Mouse (Mus musculus): ENCODE measurements around the gene Ufl1. TPM values are rescaled to one million over a fixed set of nuclear protein-coding genes. Genes with fewer than 3 reads are reported as not detected.
"Not testable (repeated sequence)": the region's sequence is repeated elsewhere in the genome, so short reads cannot be mapped to it uniquely, and the experiment has no call there.

The Ufl1 gene
- 33.6 and 36.1 TPM in 2 replicates for polyA plus RNA-seq (2016; fragmentation: Nextera tagmentation; extraction: Ambion mirVana)

- Histone ChIP-seq H3K9me3 (no peaks in the 10 kb centered on the region), H3K27me3 (replicated peaks; ENCODE audit: low read depth, poor library complexity, severe bottlenecking) (no peaks in the 10 kb centered on the region), H3K4me3 (peak within 1 kb of the TSS; percentile 86), H3K4me1 (peaks cover 5% of the 10 kb centered on the region), H3K27ac (replicated peaks) (peak within 1 kb of the TSS; percentile 99), H3K36me3 (replicated peaks) (peaks cover 30% of the 10 kb centered on the region)
- WGBS, result under 1% methylated on average over 30 of the region's 30 CpGs
- peak; percentile 95 for DNase-seq (ENCODE audit: low spot score)
Observed at GRCm38 (mm10) chr4:25281671-25282038, at the start of gene Ufl1. Ufl1 (minus strand) TSS chr4:25281821.

- Histone ChIP-seq H3K36me3 (replicated peaks) (no peaks in the 10 kb centered on the region), H3K4me1 (no peaks in the 10 kb centered on the region), H3K4me3 (no peak overlapping the region), H3K27me3 (replicated peaks; ENCODE audit: low read depth, poor library complexity, severe bottlenecking) (no peaks in the 10 kb centered on the region), H3K9me3 (no peaks in the 10 kb centered on the region), H3K27ac (replicated peaks) (no peak overlapping the region)
- DNase-seq (ENCODE audit: low spot score), result no peak
- 84% methylated on average over 3 of the region's 3 CpGs for WGBS
Observed at GRCm38 (mm10) chr4:25325684-25326220, 44.1 kb upstream of the Ufl1 start.

- DNase-seq (ENCODE audit: low spot score), result no peak
- H3K36me3 ChIP-seq (replicated peaks), result no peaks in the 10 kb centered on the region
- no peaks in the 10 kb centered on the region for H3K9me3 ChIP-seq
- WGBS, result 83% methylated on average over 2 of the region's 2 CpGs
- H3K4me1 ChIP-seq, result no peaks in the 10 kb centered on the region
- H3K27ac ChIP-seq (replicated peaks), result no peak overlapping the region
- no peaks in the 10 kb centered on the region for H3K27me3 ChIP-seq (replicated peaks; ENCODE audit: low read depth, poor library complexity, severe bottlenecking)
- no peak overlapping the region for H3K4me3 ChIP-seq
Observed at GRCm38 (mm10) chr4:25322631-25323178, 41.1 kb upstream of the Ufl1 start.

GRCm38 (mm10) chr4:25313767-25314166 lies 32.1 kb upstream of the Ufl1 start:
- Histone ChIP-seq H3K27ac (replicated peaks) (no peak overlapping the region), H3K4me3 (no peak overlapping the region), H3K9me3 (no peaks in the 10 kb centered on the region), H3K27me3 (replicated peaks; ENCODE audit: low read depth, poor library complexity, severe bottlenecking) (no peaks in the 10 kb centered on the region), H3K36me3 (replicated peaks) (no peaks in the 10 kb centered on the region), H3K4me1 (no peaks in the 10 kb centered on the region)
- DNase-seq (ENCODE audit: low spot score), result no peak
- 76% methylated on average over 3 of the region's 3 CpGs for WGBS

- not testable (repeated sequence) for H3K4me1 ChIP-seq; H3K4me3 ChIP-seq; H3K9me3 ChIP-seq; H3K36me3 ChIP-seq (replicated peaks); H3K27me3 ChIP-seq (replicated peaks; ENCODE audit: low read depth, poor library complexity, severe bottlenecking); H3K27ac ChIP-seq (replicated peaks); DNase-seq (ENCODE audit: low spot score)
- WGBS, result 82% methylated on average over 1 of the region's 1 CpGs
Observed at GRCm38 (mm10) chr4:25285002-25285401, 3.4 kb upstream of the Ufl1 start.

GRCm38 (mm10) chr4:25280938-25281670 lies 517 bp downstream of the Ufl1 start:
- Histone ChIP-seq H3K4me3 (peak overlapping the region; percentile 86), H3K36me3 (replicated peaks) (peaks cover 36% of the 10 kb centered on the region), H3K27me3 (replicated peaks; ENCODE audit: low read depth, poor library complexity, severe bottlenecking) (no peaks in the 10 kb centered on the region), H3K9me3 (no peaks in the 10 kb centered on the region), H3K4me1 (peaks cover 5% of the 10 kb centered on the region), H3K27ac (replicated peaks) (peak overlapping the region; percentile 99)
- WGBS, result 2% methylated on average over 32 of the region's 32 CpGs
- DNase-seq (ENCODE audit: low spot score), result no peak

- 92% methylated on average over 7 of the region's 7 CpGs for WGBS
- no peaks in the 10 kb centered on the region for H3K4me1 ChIP-seq
- no peak overlapping the region for H3K4me3 ChIP-seq
- no peaks in the 10 kb centered on the region for H3K27me3 ChIP-seq (replicated peaks; ENCODE audit: low read depth, poor library complexity, severe bottlenecking)
- H3K27ac ChIP-seq (replicated peaks), result no peak overlapping the region
- H3K36me3 ChIP-seq (replicated peaks), result peaks cover 98% of the 10 kb centered on the region
- DNase-seq (ENCODE audit: low spot score), result no peak
- H3K9me3 ChIP-seq, result no peaks in the 10 kb centered on the region
Observed at GRCm38 (mm10) chr4:25272861-25273627, 8.6 kb downstream of the Ufl1 start.

- H3K9me3 ChIP-seq, result no peaks in the 10 kb centered on the region
- no peak overlapping the region for H3K27ac ChIP-seq (replicated peaks)
- no peaks in the 10 kb centered on the region for H3K27me3 ChIP-seq (replicated peaks; ENCODE audit: low read depth, poor library complexity, severe bottlenecking)
- no peak overlapping the region for H3K4me3 ChIP-seq
- peaks cover 98% of the 10 kb centered on the region for H3K36me3 ChIP-seq (replicated peaks)
- WGBS, result 94% methylated on average over 1 of the region's 1 CpGs
- no peaks in the 10 kb centered on the region for H3K4me1 ChIP-seq
- DNase-seq (ENCODE audit: low spot score), result no peak
Observed at GRCm38 (mm10) chr4:25271926-25272325, 9.7 kb downstream of the Ufl1 start.

- Histone ChIP-seq H3K4me1 (no peaks in the 10 kb centered on the region), H3K27me3 (replicated peaks; ENCODE audit: low read depth, poor library complexity, severe bottlenecking) (no peaks in the 10 kb centered on the region), H3K36me3 (replicated peaks) (peaks cover 96% of the 10 kb centered on the region), H3K9me3 (no peaks in the 10 kb centered on the region), H3K4me3 (no peak overlapping the region), H3K27ac (replicated peaks) (no peak overlapping the region)
- 93% methylated on average over 3 of the region's 3 CpGs for WGBS
- no peak for DNase-seq (ENCODE audit: low spot score)
Observed at GRCm38 (mm10) chr4:25267144-25267543, 14.5 kb downstream of the Ufl1 start.

- Histone ChIP-seq H3K36me3 (replicated peaks) (peaks cover 73% of the 10 kb centered on the region), H3K27me3 (replicated peaks; ENCODE audit: low read depth, poor library complexity, severe bottlenecking) (no peaks in the 10 kb centered on the region), H3K4me1 (no peaks in the 10 kb centered on the region), H3K9me3 (no peaks in the 10 kb centered on the region), H3K27ac (replicated peaks) (no peak overlapping the region), H3K4me3 (no peak overlapping the region)
- no peak for DNase-seq (ENCODE audit: low spot score)
- WGBS, result 94% methylated on average over 7 of the region's 7 CpGs
Observed at GRCm38 (mm10) chr4:25257822-25258398, 23.7 kb downstream of the Ufl1 start.

- no peak for DNase-seq (ENCODE audit: low spot score)
- no peaks in the 10 kb centered on the region for H3K27me3 ChIP-seq (replicated peaks; ENCODE audit: low read depth, poor library complexity, severe bottlenecking)
Observed at GRCm38 (mm10) chr4:25242776-25243175, 38.8 kb downstream of the Ufl1 start, which contains the start of gene Fhl5. Fhl5 (minus strand) TSS chr4:25242876.

GRCm38 (mm10) chr4:25235663-25236062 lies 46.0 kb downstream of the Ufl1 start:
- H3K4me3 ChIP-seq; H3K9me3 ChIP-seq; H3K4me1 ChIP-seq; H3K27ac ChIP-seq (replicated peaks); H3K36me3 ChIP-seq (replicated peaks); DNase-seq (ENCODE audit: low spot score); H3K27me3 ChIP-seq (replicated peaks; ENCODE audit: low read depth, poor library complexity, severe bottlenecking): not testable (repeated sequence)
- WGBS, result 89% methylated on average over 1 of the region's 1 CpGs

More at GRCm38 (mm10) chr4:25242776-25243175, 38.8 kb downstream of the Ufl1 start, which contains the start of gene Fhl5:
- Histone ChIP-seq H3K4me3 (no peak within 1 kb of the TSS), H3K36me3 (replicated peaks) (no peaks in the 10 kb centered on the region), H3K4me1 (no peaks in the 10 kb centered on the region), H3K9me3 (no peaks in the 10 kb centered on the region), H3K27ac (replicated peaks) (no peak within 1 kb of the TSS)
- WGBS, result 88% methylated on average over 3 of the region's 3 CpGs
